Mouse (Mus musculus) midbrain, embryonic 11.5 days (tissue): ENCODE measurements around the gene Ednrb. TPM values are rescaled to one million over a fixed set of nuclear protein-coding genes. Genes with fewer than 3 reads are reported as not detected.
A peak's percentile ranks its signal among the peaks of the same experiment; 100 is the strongest.

ENCODE experiments used
- ATAC-seq: fragments of 200-750 bp; cut with Nextera tagmentation; 2 replicates; pipeline ENCODE4 v1.8.0; 2017; ENCODE audit warnings: moderate TSS enrichment, moderate library complexity; ENCODE audit not compliant: low FRiP score
- DNase-seq: peaks from one replicate; pipeline ENCODE4 v3.0.0; 2015; ENCODE audit warnings: low spot score; ENCODE audit errors: missing footprints
- H3K27ac ChIP-seq: fragments of 300-500 bp; sonication (generic); 2 replicates; pipeline ENCODE4 v1.5.1; 2014; ENCODE audit warnings: low read depth, low read length
- H3K27me3 ChIP-seq: fragments of 300-500 bp; sonication (generic); 2 replicates; pipeline ENCODE4 v1.6.1; 2014; ENCODE audit warnings: mild to moderate bottlenecking, low read length, moderate library complexity, mixed read lengths; ENCODE audit not compliant: control insufficient read depth, insufficient read depth
- H3K36me3 ChIP-seq: fragments of 300-500 bp; sonication (generic); 2 replicates; pipeline ENCODE4 v1.6.1; 2014; ENCODE audit warnings: mild to moderate bottlenecking, low read length, moderate library complexity, mixed read lengths; ENCODE audit not compliant: control insufficient read depth, insufficient read depth
- H3K4me1 ChIP-seq: fragments of 300-500 bp; sonication (generic); 2 replicates; pipeline ENCODE4 v1.6.1; 2014; ENCODE audit warnings: low read length; ENCODE audit not compliant: control insufficient read depth, insufficient read depth
- H3K4me2 ChIP-seq: fragments of 300-500 bp; sonication (generic); 2 replicates; pipeline ENCODE4 v1.6.1; 2014; ENCODE audit warnings: mild to moderate bottlenecking, moderate library complexity
- H3K4me3 ChIP-seq: fragments of 300-500 bp; sonication (generic); 2 replicates; pipeline ENCODE4 v1.5.1; 2014; ENCODE audit warnings: low read depth, low read length
- H3K9ac ChIP-seq: fragments of 300-500 bp; sonication (generic); 2 replicates; pipeline ENCODE4 v1.6.1; 2014; ENCODE audit warnings: low read length
- H3K9me3 ChIP-seq: fragments of 300-500 bp; sonication (generic); 2 replicates; pipeline ENCODE4 v1.6.1; 2016; ENCODE audit warnings: low read length; ENCODE audit not compliant: control insufficient read depth
- whole genome bisulfite sequencing: fragments of 180-500 bp; shearing (Covaris S2); extraction: QIAGEN DNeasy Blood & Tissue Kit; methylation state at CpG from one replicate; pipeline ENCODE4 v1.1.7; 2014; 5-methylcytosine and 5-hydroxymethylcytosine counted together
- polyA plus RNA-seq: library from polyadenylated mRNA; unstranded; fragments of >200 nt; fragmentation: Nextera tagmentation; extraction: Ambion mirVana; gene quantifications from 2 replicates; pipeline ENCODE4 v1.2.1, GENCODE M21; 2014

Ednrb gene
- polyA plus RNA-seq, 1 experiment from 2014 or later = 103 TPM

DNA sequence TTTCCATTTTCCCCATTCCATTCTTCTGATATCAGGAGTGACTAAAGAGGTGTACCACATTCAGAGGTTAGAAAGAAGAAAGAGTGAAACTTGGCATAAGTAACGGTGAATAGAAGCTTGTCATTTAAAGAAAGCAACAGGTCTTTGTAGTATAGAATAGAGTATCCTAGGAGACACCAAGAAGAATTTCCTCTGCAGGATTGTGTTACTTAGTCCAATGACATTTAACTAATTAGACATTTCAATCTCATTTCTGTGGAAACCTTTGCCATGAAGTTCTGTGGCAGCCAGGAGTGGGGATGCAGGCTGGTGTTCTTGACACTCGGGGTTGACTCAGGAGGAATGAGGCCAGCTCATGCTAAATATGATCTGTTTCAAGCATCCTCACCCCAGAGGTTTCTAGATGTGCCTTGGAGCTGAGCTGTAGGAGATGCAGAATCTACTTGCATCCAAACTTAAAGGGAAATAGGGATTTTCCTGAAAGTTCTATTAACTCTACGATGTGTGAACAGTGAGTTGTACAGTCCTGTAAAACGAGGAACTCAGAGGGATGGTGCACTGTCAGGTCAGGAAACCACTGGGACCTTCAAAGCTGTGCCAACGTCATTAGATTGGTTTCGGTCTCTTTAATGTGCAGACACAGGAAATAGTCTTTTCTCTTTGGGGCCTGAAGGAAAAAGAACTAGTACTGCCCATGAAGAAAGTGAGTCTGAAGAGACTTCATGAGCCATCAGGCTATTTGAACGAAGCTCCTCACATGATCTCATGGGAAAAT is 6.1 kb upstream of the Ednrb start:
- Histone ChIP-seq H3K27me3 (no peaks in the 10 kb centered on the region), H3K9me3 (no peaks in the 10 kb centered on the region), H3K4me1 (no peaks in the 10 kb centered on the region), H3K4me3 (no peak overlapping the region), H3K9ac (no peak overlapping the region), H3K36me3 (no peaks in the 10 kb centered on the region), H3K4me2 (no peak overlapping the region), H3K27ac (no peak overlapping the region)
- ATAC-seq = peak; percentile 35; the same call in 1 of the 2 replicates
- peak; percentile 84 for DNase-seq
- 62% methylated on average over 7 of the region's 7 CpGs for WGBS

DNA sequence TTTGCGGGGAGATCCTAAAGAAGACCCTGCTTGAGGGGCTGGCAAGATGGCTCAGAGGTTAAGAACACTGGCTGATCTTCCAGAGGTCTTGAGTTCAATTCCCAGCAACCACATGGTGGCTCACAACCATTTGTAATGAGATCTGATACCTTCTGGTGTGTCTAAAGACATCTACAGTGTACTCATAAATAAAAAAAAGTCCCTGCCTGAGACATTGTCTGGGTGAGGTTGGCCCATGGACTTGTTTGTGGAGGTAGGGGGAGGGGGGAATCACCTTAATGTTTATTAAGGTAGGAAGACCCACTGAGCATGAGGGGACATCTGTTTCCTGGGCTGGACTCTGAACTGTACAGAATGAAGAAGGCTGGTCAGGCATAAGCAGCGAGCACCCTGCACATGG is 1.5 kb upstream of the Ednrb start:
- no peaks in the 10 kb centered on the region for H3K36me3 ChIP-seq
- ATAC-seq = no peak
- no peak overlapping the region for H3K27ac ChIP-seq
- no peaks in the 10 kb centered on the region for H3K9me3 ChIP-seq
- 99% methylated on average over 2 of the region's 2 CpGs for WGBS
- H3K9ac ChIP-seq = no peak overlapping the region
- peak; percentile 80 for DNase-seq
- no peak overlapping the region for H3K4me2 ChIP-seq
- H3K4me1 ChIP-seq = peaks cover 17% of the 10 kb centered on the region
- H3K27me3 ChIP-seq = no peaks in the 10 kb centered on the region
- no peak overlapping the region for H3K4me3 ChIP-seq

DNA sequence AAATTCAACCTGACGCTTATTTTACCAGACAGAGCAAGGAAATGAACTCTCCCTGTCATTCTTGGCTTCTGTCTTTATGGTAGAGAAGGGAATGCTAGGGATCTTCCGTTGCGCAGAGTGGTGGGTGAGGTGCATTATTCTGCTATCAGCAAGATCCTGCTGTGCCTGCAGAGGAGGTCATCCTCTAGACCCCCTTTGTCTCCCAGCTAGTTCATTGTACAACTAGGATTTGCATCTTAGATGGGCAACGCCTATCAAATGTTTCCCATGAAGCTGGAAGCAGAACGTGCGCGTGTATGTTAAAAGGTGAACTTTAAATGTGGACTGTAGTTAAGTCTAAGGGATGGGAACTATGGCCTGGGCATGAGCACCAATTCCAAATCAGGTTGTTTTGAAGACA is 742 bp upstream of the Ednrb start:
- no peaks in the 10 kb centered on the region for H3K36me3 ChIP-seq
- H3K4me3 ChIP-seq = no peak overlapping the region
- peak overlapping the region; percentile 74 for H3K27ac ChIP-seq
- peak; percentile 86 for DNase-seq
- 38% methylated on average over 7 of the region's 7 CpGs for WGBS
- no peak for ATAC-seq
- H3K4me1 ChIP-seq = peaks cover 17% of the 10 kb centered on the region
- no peaks in the 10 kb centered on the region for H3K27me3 ChIP-seq
- H3K4me2 ChIP-seq = no peak overlapping the region
- H3K9ac ChIP-seq = no peak overlapping the region
- no peaks in the 10 kb centered on the region for H3K9me3 ChIP-seq

DNA sequence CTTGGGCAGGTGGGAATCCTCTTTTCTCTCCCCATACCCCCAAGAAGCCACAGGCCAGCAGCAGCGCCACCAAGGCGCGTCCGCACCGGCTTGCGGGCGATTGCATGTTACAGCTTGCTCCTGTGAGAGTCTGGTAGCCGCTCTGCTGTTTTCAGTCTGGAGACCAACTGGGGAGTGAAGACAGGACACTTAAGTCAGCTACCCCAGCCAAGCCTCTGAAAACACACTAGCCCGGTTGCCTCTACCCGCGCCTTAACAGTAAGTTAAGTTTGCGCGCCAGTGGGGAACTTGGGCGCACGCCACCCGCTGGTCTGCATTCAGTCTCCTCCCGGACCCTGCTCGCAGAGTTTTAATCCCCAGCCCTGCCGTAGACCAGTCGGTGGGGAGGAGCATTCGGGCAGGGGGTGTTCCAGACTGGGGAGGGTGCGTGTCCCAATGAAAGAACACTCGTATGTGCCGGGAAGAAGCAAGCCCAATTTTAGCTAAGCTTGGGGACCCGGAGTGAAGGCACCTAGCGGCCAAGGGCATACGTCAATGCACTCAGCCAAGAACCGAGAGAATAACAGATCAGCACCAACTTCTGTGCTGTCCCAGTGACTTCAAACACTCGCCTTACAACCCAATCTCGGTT is 716 bp downstream of the Ednrb start:
- under 1% methylated on average over 30 of the region's 30 CpGs for WGBS
- H3K27me3 ChIP-seq = no peaks in the 10 kb centered on the region
- DNase-seq (peak; percentile 97), ATAC-seq (peak; percentile 79)
- H3K4me1 ChIP-seq = peaks cover 17% of the 10 kb centered on the region
- H3K9me3 ChIP-seq = no peaks in the 10 kb centered on the region
- H3K4me2 ChIP-seq = peak overlapping the region; percentile 89
- peak overlapping the region; percentile 68 for H3K9ac ChIP-seq
- peak overlapping the region; percentile 51 for H3K4me3 ChIP-seq
- no peaks in the 10 kb centered on the region for H3K36me3 ChIP-seq
- H3K27ac ChIP-seq = peak overlapping the region; percentile 74

DNA sequence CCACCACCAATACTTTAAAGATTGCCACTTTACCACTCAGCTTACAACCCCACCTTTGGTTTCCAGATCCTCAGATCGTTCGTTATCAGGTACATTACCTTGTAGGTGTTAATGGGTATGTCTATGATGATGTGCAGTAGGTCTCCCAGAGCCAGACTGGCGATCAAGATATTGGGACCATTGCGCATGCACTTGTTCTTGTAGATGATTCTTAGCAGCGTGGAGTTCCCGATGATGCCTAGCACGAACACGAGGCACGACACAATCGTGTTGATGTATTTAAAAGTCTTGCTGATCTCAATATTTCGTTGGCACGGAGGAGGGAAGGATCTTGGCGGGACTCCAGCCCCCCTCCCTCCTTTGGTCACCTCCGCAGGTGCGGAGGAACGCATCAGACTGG is 1.3 kb downstream of the Ednrb start:
- peak; percentile 4 for ATAC-seq
- no peaks in the 10 kb centered on the region for H3K9me3 ChIP-seq
- H3K4me2 ChIP-seq = peak overlapping the region; percentile 89
- no peaks in the 10 kb centered on the region for H3K36me3 ChIP-seq
- H3K9ac ChIP-seq = peak overlapping the region; percentile 68
- H3K4me1 ChIP-seq = peaks cover 17% of the 10 kb centered on the region
- no peaks in the 10 kb centered on the region for H3K27me3 ChIP-seq
- H3K27ac ChIP-seq = peak overlapping the region; percentile 74; the same call in 1 of the 2 replicates
- no peak for DNase-seq
- peak overlapping the region; percentile 51 for H3K4me3 ChIP-seq
- 9% methylated on average over 16 of the region's 16 CpGs for WGBS

DNA sequence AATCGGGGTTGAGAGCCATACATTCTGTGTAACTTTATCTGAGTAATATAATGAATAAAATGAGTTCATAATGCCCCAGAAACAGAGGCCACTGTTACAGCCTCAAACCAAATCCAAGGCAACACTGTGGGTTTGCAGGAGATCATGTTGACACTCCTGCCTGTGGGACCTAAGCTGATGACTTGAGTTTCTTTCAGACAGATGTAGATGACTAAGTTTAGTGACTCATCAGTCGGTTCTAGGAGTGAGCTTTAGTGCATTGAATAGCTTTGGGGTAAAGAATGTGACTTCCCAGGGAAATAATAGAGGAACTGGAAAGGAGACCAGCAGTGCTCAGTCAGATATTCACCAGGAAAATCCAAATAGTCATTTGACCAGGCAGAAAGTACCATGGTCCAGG is 3.8 kb downstream of the Ednrb start:
- Histone ChIP-seq H3K4me3 (no peak overlapping the region), H3K27ac (no peak overlapping the region), H3K36me3 (no peaks in the 10 kb centered on the region), H3K9ac (no peak overlapping the region), H3K27me3 (no peaks in the 10 kb centered on the region), H3K4me2 (peak overlapping the region; percentile 4; the same call in 1 of the 2 replicates), H3K9me3 (no peaks in the 10 kb centered on the region), H3K4me1 (peaks cover 17% of the 10 kb centered on the region)
- whole genome bisulfite sequencing = 82% methylated on average over 2 of the region's 2 CpGs
- DNase-seq (no peak), ATAC-seq (no peak)

DNA sequence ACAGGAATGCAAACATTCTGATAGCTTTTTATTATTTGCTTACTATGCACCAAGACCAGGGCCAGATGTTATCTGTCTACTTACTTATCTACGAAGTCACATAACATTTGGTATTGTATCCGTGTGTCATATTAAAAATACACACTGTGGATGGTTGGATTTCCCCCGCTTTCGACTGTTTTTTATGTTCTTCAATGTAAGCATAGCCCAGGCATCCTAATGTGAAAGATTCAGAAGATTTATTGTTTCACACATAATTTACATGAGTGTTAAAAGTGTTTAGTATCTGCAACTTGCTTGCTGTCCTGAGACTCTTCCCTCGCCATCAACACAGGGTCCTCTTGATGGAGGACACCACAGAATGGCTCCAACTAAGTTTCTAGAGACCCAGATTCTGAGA is 5.3 kb downstream of the Ednrb start:
- Histone ChIP-seq H3K36me3 (no peaks in the 10 kb centered on the region), H3K4me1 (peaks cover 10% of the 10 kb centered on the region), H3K4me3 (no peak overlapping the region), H3K9ac (no peak overlapping the region), H3K27me3 (no peaks in the 10 kb centered on the region), H3K9me3 (no peaks in the 10 kb centered on the region), H3K4me2 (no peak overlapping the region), H3K27ac (no peak overlapping the region)
- WGBS = 96% methylated on average over 5 of the region's 5 CpGs
- no peak for ATAC-seq
- DNase-seq = no peak

DNA sequence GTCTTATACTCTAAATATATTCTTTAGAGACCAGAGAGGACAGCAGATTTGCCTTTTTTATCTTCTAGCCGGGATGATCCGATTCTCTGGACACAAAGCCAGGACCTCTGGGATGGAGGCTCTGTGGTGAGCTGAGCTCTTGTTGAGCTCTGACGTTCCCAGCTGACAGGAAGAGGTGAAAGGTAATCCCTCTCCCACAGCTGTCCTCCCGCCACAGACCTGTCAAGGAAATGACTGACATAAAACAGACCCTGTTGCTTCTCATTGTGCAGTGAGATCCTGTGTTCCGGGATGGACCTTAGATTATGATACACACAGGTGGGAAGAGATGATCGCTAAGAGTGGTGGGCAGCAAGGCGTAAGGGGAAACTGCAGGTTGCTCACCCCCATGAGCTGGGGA is 9.6 kb downstream of the Ednrb start:
- Histone ChIP-seq H3K36me3 (no peaks in the 10 kb centered on the region), H3K9me3 (no peaks in the 10 kb centered on the region), H3K4me3 (no peak overlapping the region), H3K9ac (no peak overlapping the region), H3K4me1 (peaks cover 3% of the 10 kb centered on the region), H3K4me2 (no peak overlapping the region), H3K27me3 (no peaks in the 10 kb centered on the region), H3K27ac (no peak overlapping the region)
- WGBS = 50% methylated on average over 7 of the region's 7 CpGs
- ATAC-seq = no peak
- no peak for DNase-seq

DNA sequence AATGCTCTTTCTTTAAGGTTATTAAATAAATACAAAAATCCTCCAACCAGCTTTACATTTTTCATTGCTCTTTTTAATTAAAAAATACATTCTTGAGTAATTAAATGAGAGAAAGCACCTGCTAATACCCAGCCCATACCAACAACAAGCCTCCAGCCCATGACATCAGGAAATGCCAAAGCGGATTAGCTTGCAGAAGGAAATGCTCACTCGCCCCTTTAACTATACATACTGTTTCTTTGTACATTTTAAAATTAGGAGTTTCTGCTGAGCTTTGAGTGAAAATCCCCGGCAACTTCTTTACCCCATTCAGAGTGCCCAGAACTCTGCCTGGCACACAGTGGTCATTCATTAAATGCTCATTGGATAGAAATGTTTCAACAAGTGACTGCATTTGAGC is 10.1 kb downstream of the Ednrb start:
- DNase-seq (no peak), ATAC-seq (no peak)
- no peak overlapping the region for H3K27ac ChIP-seq
- no peak overlapping the region for H3K9ac ChIP-seq
- no peaks in the 10 kb centered on the region for H3K36me3 ChIP-seq
- 52% methylated on average over 3 of the region's 3 CpGs for WGBS
- H3K4me2 ChIP-seq = no peak overlapping the region
- no peaks in the 10 kb centered on the region for H3K9me3 ChIP-seq
- H3K27me3 ChIP-seq = no peaks in the 10 kb centered on the region
- H3K4me3 ChIP-seq = no peak overlapping the region
- peaks cover 3% of the 10 kb centered on the region for H3K4me1 ChIP-seq
